Mouse (Mus musculus): Measurements from ENCODE around the gene Scgb2b15.
"Not testable (repeated sequence)": the region's sequence is repeated elsewhere in the genome, so short reads cannot be mapped to it uniquely, and the experiment has no call there.

Scgb2b15 gene

DNA sequence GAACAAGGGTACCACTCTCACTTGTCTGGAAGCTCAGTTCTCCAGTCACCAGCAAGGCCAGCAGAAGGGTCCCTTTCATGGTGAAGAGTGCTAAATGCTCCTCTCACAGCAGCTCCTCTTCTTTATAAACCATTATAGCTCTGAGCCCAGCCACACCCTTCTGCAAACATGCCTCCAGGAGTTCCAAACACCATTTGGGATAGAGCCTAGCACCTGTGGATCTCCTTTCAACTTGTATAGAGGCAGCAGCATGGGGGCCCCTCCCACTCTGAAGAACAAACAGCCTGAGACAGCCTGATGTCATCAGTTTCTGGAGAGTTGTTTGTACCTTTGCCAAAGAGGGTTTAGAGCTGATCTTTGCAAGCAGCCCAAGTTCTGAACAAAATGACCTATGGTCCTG is at the start of gene Scgb2b15:
Gene Scgb2b15 (minus strand): TSS at position 101 of the 400 bp plus-strand sequence.
- not testable (repeated sequence) for DNase-seq

DNA sequence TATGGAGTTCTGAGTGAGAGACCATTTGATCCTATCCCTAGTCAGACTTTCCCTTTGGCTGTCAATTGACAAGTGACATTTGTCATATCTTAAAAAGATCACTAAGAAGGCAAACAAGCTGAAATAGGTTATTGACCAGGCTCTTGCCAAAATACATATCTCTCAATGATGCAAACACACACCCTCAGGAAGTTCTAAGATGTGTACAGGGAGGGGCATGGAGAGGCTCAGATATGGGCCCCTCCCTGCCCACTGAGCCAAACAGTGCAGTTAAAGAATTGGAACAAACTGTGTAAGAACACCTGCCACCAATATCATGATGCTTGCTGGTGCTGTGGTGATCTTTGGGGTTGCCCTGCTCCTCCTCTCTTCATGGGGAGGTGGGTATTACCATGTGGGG is 6.8 kb upstream of the Scgb2b15 start, which contains the start of gene Scgb1b15:
Gene Scgb1b15 (plus strand): TSS at position 301 of the 400 bp plus-strand sequence.
- not testable (repeated sequence) for DNase-seq
